Mouse (Mus musculus) G1E (cell line): ENCODE measurements at regions not wholly inside any gene's neighbourhood (a gene's known extent, or its start where the extent isn't known, plus 50 kb on each side); places are given as distances from the start of the nearest gene placed in this dataset.

Experiments
- ATAC-seq: 2 replicates; pipeline ENCODE4 v1.8.0; 2016; ENCODE audit warnings: mild to moderate bottlenecking; ENCODE audit not compliant: insufficient number of reproducible peaks, poor library complexity, low FRiP score, severe bottlenecking; ENCODE audit errors: extremely low read depth
- DNase-seq: peaks from one replicate; pipeline ENCODE4 v3.0.0; 2012; ENCODE audit warnings: low spot score
- H3K27me3 ChIP-seq: 2 replicates; pipeline ENCODE4 v1.6.1; 2012; ENCODE audit warnings: mild to moderate bottlenecking, low read length, inconsistent platforms; ENCODE audit not compliant: insufficient read depth
- H3K36me3 ChIP-seq: replicated peaks from 2 replicates; pipeline ENCODE3; 2012; ENCODE audit warnings: mild to moderate bottlenecking, inconsistent platforms
- H3K4me1 ChIP-seq: 2 replicates; pipeline ENCODE4 v1.6.1; 2012; ENCODE audit warnings: low read depth, low read length, inconsistent platforms, mixed read lengths; ENCODE audit not compliant: insufficient read depth
- H3K4me3 ChIP-seq: 2 replicates; pipeline ENCODE4 v1.5.1; 2012; ENCODE audit warnings: low read depth, mild to moderate bottlenecking, inconsistent platforms, low read length, moderate library complexity, mixed read lengths
- H3K9me3 ChIP-seq: replicated peaks from 2 replicates; pipeline ENCODE4 v1.6.1; 2012; ENCODE audit warnings: inconsistent platforms
- CTCF ChIP-seq: IDR thresholded peaks from 2 replicates; pipeline ENCODE4 v1.5.1; 2012; ENCODE audit warnings: low read depth, low read length, inconsistent platforms, mixed read lengths
- GATA1 ChIP-seq: IDR thresholded peaks from 2 replicates; pipeline ENCODE4 v1.6.1; 2012; ENCODE audit warnings: borderline replicate concordance, low read length, inconsistent platforms, mixed read lengths
- GATA2 ChIP-seq: IDR thresholded peaks from 2 replicates; pipeline ENCODE4 v1.6.1; 2012; ENCODE audit warnings: low read depth, low read length, inconsistent platforms, borderline replicate concordance
- POLR2AphosphoS5 ChIP-seq: IDR thresholded peaks from 2 replicates; pipeline ENCODE4 v1.6.1; 2012; ENCODE audit warnings: low read depth, low read length, inconsistent platforms; ENCODE audit not compliant: insufficient replicate concordance
- TAL1 ChIP-seq: conservative IDR thresholded peaks from 2 replicates; pipeline ENCODE4 v1.6.1; 2012; ENCODE audit warnings: low read depth, low read length, inconsistent platforms, mixed read lengths

DNA sequence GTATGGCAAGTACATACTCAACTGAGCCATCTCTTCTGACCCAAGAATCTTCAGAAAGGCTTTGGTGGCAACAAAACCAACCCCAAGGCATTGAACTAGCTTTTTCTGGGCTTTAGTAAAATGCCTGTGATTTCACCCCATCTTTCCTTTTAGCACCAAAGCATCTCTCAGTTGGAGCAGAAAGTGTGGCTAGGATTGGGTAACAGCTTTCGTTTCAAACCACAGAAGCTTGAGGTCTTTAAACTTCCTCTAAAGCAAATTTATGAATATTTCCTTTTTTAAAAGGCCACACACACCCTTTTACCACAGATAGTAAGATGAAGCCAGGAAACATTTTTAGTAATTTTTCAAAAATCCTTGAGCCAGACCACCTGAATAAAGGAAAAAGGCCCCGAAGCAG, 178.1 kb upstream of the Kbtbd8 start:
- H3K4me3 ChIP-seq: no peak overlapping the region
- no peaks in the 10 kb centered on the region for H3K27me3 ChIP-seq
- no peaks in the 10 kb centered on the region for H3K4me1 ChIP-seq
- DNase-seq (no peak), ATAC-seq (no peak)
- no peaks in the 10 kb centered on the region for H3K9me3 ChIP-seq
- no peaks in the 10 kb centered on the region for H3K36me3 ChIP-seq
- TF ChIP-seq GATA1: no peak
- TF ChIP-seq GATA2: no peak
- no peak for TF ChIP-seq POLR2AphosphoS5
- no peak for TF ChIP-seq TAL1
- TF ChIP-seq CTCF: no peak

GRCm38 (mm10) chr6:94936206-94936605, 180.8 kb upstream of the Kbtbd8 start:
- Histone ChIP-seq H3K4me1 (no peaks in the 10 kb centered on the region), H3K4me3 (no peak overlapping the region), H3K27me3 (no peaks in the 10 kb centered on the region), H3K36me3 (no peaks in the 10 kb centered on the region), H3K9me3 (no peaks in the 10 kb centered on the region)
- no peak for DNase-seq
- no peak for TF ChIP-seq GATA1
- no peak for TF ChIP-seq GATA2
- no peak for TF ChIP-seq POLR2AphosphoS5
- no peak for TF ChIP-seq TAL1
- no peak for TF ChIP-seq CTCF
- ATAC-seq: no peak

DNA sequence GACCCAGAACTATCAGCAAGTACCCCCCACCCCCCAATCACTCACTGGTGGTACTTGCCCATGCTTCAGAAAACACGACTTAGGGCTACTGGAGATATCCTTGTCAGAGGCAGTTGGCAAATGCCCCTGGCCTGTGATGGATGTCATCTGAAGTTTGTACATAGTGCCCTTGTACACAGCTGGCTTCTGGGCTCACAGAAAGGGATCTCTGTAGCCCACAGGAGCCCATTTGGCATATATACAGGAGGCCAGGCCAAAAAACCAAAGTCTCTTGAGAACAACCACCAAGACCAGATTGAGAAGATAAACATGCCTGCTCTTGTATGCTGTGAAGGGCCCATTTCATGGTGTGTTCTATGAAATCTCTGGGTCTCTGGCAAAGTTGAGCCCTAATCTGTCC, 181.3 kb upstream of the Kbtbd8 start:
- Histone ChIP-seq H3K27me3 (no peaks in the 10 kb centered on the region), H3K4me1 (no peaks in the 10 kb centered on the region), H3K36me3 (no peaks in the 10 kb centered on the region), H3K9me3 (no peaks in the 10 kb centered on the region), H3K4me3 (no peak overlapping the region)
- ATAC-seq (no peak), DNase-seq (no peak)
- TF ChIP-seq POLR2AphosphoS5: no peak
- TF ChIP-seq GATA1: no peak
- no peak for TF ChIP-seq GATA2
- TF ChIP-seq TAL1: no peak
- TF ChIP-seq CTCF: no peak

- Histone ChIP-seq H3K9me3 (no peaks in the 10 kb centered on the region), H3K4me1 (no peaks in the 10 kb centered on the region), H3K4me3 (no peak overlapping the region), H3K36me3 (no peaks in the 10 kb centered on the region), H3K27me3 (no peaks in the 10 kb centered on the region)
- ATAC-seq (no peak), DNase-seq (no peak)
- no peak for TF ChIP-seq GATA2
- no peak for TF ChIP-seq POLR2AphosphoS5
- TF ChIP-seq TAL1: no peak
- no peak for TF ChIP-seq CTCF
- TF ChIP-seq GATA1: no peak
These were observed 189.2 kb upstream of the Kbtbd8 start for GRCm38 (mm10) chr6:94927811-94928210.

DNA sequence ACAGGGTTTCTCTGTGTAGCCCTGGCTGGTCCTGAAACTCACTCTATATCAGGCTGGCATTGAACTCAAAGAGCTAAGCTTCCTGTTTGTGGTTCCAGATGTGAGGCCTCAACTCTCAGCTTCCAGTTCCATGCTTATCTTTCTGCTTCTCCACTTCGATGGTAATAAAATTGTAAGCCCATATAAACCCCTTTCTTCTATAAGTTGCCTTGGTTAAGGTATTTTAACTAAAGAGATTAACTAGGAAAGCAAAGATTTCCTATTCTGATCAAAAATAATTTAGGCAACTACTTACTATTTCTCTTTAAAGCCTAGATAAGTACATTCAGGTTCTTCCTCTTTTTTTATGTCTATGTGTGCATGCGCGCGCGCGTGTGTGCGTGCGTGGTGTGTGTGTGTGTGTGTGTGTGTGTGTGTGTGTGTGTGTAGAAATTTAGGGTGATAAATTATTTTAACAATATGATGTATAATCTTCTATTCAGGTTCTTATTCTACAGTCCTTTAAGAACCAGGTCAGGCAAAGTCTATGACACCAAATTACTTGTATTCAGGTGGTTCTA, 190.3 kb upstream of the Kbtbd8 start:
- Histone ChIP-seq H3K4me3 (no peak overlapping the region), H3K27me3 (no peaks in the 10 kb centered on the region), H3K36me3 (no peaks in the 10 kb centered on the region), H3K9me3 (no peaks in the 10 kb centered on the region), H3K4me1 (no peaks in the 10 kb centered on the region)
- TF ChIP-seq GATA1 (no peak), POLR2AphosphoS5 (no peak), TAL1 (no peak), CTCF (no peak), GATA2 (no peak)
- DNase-seq (no peak), ATAC-seq (no peak)

- no peaks in the 10 kb centered on the region for H3K4me1 ChIP-seq
- H3K9me3 ChIP-seq: no peaks in the 10 kb centered on the region
- 0 out of 2 replicates have a peak, but pooled peaks cover 1% of the 10 kb centered on the region for H3K27me3 ChIP-seq
- no peak overlapping the region for H3K4me3 ChIP-seq
- no peaks in the 10 kb centered on the region for H3K36me3 ChIP-seq
- DNase-seq (no peak), ATAC-seq (no peak)
- TF ChIP-seq POLR2AphosphoS5: no peak
- TF ChIP-seq TAL1: no peak
- no peak for TF ChIP-seq GATA2
- TF ChIP-seq CTCF: no peak
- TF ChIP-seq GATA1: no peak
These were observed 191.6 kb upstream of the Kbtbd8 start for GRCm38 (mm10) chr6:94925408-94925807.

GRCm38 (mm10) chr6:94924338-94925039, 192.6 kb upstream of the Kbtbd8 start:
- H3K9me3 ChIP-seq: no peaks in the 10 kb centered on the region
- TF ChIP-seq POLR2AphosphoS5 (no peak), GATA2 (no peak), CTCF (no peak), TAL1 (no peak), GATA1 (no peak)
- no peaks in the 10 kb centered on the region for H3K4me1 ChIP-seq
- 0 out of 2 replicates have a peak, but pooled peaks cover 2% of the 10 kb centered on the region for H3K27me3 ChIP-seq
- no peaks in the 10 kb centered on the region for H3K36me3 ChIP-seq
- ATAC-seq (no peak), DNase-seq (no peak)
- no peak overlapping the region for H3K4me3 ChIP-seq
